Mouse (Mus musculus) left cerebral cortex, adult 18-20 months (tissue): Measurements from ENCODE around the gene Rpl29. TPM values are rescaled to one million over a fixed set of nuclear protein-coding genes. Genes with fewer than 3 reads are reported as not detected.

Experiments
- DNase-seq, 2 experiments: peaks; one replicate each; pipeline ENCODE4 v3.0.0; 2021 to 2022; ENCODE audit warnings: low spot score in 2 of 2, mixed read lengths in 1 of 2
- total RNA-seq, 2 experiments: library from RNA; stranded (reverse); gene quantifications; 2 replicates each; pipeline ENCODE4 v1.2.3; 2021

Gene Rpl29
- total RNA-seq, 2 experiments from 2014 or later, result 275 to 295 TPM

- DNase-seq, result peak; percentile 49 to 54
Observed at GRCm38 (mm10) chr9:106453271-106454070, 24.2 kb downstream of the Rpl29 start, which contains the start of gene Pcbp4. Pcbp4 (plus strand) TSS chr9:106453291.

DNA sequence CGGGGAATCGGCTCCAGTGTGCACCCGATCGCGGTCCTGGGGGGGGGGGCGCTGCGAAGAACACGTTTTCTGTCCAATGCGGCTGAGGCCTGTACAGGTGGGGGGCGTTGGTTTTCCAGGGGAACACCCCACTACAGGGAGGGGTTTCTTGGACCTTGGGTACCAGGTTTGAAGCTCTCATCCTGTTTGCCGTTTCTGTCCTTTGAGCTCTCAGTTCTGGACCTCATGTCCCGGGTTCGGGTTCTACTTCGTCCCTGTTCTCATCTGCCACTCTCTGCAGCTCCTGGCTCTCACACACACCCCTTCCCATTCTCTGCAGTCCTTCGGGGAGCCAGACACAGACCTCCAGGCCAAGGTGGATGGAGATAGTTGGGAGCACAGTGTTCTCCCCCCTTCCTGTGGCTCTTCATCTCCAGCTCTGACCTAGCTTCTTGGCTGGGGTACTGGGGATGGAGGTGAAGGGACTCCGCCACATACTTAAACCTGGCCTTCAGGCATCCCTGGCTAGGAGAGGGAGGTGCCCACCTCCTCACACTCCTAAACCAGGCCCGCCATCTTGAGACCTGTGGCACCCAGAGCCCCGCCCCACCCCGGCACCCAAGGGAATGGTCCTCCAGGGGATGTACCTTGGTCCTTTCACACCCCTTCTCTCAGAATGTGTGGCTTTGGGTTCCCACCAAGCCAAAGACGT lies 25.0 kb downstream of the Rpl29 start:
- no peak for DNase-seq

DNA sequence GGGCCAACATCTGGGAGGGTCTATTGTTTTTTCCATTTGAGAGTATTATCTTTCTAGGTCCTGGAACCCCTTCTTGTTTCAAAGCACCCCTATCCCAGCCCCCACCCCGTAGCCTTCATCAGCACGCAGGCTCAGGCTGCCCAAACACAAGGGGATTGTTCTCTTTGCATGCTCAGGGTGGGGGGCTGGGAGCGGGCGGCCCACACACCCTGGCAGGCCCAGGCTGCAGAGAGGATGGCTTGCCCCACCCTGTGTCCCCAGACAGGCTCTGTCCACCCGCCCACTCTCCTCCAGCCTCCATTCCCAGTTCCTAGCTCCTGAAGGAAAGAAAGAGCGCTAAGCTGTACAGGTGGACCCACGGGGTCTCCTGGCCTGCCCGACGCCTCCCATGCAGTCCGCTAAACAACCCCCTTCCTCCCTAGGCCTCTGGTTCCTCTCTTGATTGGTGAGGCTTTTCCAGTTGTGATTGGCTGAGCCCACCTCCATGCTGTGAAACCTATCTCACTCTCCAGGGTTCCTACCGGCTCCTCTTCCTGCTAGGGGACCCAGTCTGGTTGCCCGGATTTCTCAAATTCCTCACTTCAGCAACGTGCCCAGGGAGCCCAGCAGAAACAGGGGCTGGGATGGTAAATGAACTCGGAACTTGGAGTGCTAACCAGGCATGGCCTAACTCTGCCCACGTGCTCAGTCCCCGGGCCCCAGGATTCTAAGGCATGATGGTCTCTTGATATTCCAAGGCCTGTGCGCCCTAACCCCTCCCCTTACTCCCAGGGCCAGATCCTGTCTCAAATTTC lies 25.8 kb downstream of the Rpl29 start:
- DNase-seq, result peak in 1 of 2 experiments; percentile 38

DNA sequence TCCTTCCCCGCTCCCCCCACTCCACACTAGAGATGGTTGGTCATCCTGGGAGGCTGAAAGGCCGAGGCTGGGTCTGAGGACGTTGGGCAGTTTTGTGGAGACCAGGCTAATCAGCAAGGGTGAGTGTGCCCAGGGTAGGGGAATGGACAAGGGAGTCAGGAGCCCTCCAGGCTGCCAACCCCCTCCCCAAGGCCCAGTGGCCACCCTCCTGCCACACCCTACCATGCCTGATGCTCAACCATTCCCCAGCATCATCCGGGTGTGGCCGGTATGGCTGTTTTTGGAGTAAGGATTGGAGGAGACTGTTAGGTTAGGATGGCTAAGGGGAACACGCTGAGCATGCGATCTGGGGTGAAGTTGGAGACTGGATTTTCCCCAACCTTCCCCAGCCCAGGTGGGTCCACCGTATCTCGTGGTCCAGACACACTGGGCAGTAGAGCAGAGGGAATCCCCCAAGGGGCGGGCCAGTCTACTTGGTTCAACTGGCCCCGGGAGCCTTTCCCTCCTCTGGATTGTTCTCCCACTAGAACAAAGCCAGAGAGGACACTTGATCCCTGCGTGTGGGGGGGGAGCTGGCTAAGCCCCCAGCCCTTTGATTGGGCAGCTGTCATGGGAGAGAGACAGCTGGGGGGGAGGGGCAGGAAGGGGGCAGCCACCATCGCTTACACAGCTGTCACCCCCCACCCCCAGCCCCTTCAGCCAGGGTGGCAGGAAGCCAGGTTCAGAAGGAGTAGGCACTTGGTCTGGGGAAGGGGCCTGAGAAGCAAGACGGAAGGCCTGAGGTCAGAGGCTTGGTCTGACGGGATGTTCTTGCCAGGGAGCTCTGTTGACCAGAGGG lies 27.3 kb downstream of the Rpl29 start:
- DNase-seq, result no peak

GRCm38 (mm10) chr9:106457163-106457559 lies 27.9 kb downstream of the Rpl29 start:
- DNase-seq, result no peak

DNA sequence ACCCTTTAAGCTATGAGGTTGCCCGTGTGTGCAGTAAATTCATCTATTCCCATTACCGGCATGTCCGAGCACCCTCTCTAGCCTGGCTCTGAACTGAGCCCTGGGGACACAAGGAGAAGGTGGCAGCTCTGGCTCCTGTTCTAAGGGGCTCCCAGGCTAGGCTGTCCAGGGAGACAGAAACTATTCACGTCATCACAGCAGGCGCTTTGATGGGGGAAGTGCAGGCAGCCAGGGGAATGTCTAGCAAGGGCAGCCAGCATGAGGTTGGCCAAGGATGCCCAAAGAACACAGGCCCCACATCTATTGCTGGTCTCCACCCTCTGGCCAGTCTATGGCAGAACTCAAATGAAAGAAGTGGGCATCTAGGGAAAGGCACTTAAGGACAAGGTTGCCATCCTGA lies 28.7 kb downstream of the Rpl29 start:
- DNase-seq, result no peak

GRCm38 (mm10) chr9:106459946-106460345 lies 30.7 kb downstream of the Rpl29 start:
- DNase-seq, result peak in 1 of 2 experiments; percentile 41

DNA sequence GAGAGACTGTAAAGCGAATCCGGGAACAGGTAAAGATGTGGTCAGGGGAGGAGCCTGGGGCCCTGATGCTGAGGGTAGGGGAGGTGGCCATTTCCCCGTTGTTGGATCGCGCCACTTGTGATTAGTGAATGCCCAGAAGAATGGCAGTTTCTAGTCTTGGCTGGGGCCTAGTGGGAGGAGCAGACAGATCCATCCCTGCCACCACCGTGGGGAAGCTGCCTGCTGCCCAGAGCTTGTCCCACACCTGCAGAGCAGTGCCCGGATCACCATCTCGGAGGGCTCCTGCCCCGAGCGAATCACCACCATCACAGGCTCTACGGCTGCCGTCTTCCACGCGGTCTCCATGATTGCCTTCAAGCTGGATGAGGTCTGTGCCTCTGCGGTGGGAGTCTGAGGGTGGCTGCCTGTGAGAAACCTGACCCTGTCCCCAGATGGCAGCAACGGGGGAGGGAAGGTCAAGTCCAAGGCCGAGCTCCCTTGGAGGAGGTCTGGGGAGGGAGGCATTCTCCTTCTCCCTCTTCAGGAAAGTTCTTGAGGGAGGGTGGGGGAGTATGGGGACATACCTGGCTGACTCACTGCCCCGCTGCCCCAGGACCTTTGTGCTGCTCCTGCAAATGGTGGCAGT lies 31.3 kb downstream of the Rpl29 start:
- DNase-seq, result no peak

GRCm38 (mm10) chr9:106461026-106461415 lies 31.8 kb downstream of the Rpl29 start:
- no peak for DNase-seq

- DNase-seq, result no peak
Observed at GRCm38 (mm10) chr9:106461641-106462429, 32.6 kb downstream of the Rpl29 start.

GRCm38 (mm10) chr9:106462430-106462800 lies 33.2 kb downstream of the Rpl29 start:
- DNase-seq, result no peak

GRCm38 (mm10) chr9:106463122-106464063 lies 34.1 kb downstream of the Rpl29 start:
- no peak for DNase-seq

GRCm38 (mm10) chr9:106464751-106465541 lies 35.7 kb downstream of the Rpl29 start:
- DNase-seq, result peak; percentile 65 to 83

DNA sequence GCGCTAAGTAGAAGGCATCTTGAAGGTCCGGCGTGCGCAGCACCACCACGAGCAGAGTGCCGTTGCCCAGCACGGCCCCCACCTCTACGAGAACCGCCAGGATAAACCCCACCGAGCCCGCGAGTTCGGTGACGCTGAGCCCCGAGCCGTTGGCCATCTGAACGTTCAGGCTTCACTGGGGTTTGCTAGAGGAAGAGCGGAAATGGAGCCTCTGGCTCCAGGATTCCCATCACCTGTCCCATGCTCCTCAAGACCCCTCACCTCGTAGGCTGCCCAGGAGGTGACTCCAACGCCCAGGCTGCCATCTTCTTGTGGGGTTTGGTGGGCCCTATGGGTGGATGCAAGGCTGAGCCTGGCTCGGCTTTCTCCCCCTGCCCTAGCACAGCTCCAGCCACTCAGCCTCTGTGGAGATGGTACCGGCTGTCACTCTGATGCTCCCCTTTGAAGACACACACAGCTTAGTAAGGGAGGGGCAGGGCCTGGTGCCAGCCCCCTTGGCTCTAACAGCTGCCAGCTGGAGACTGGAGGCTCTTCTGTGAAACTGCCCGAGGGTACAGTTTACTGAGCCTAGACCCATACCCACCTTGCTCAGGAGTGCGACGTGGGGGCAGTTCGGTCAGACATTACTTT lies 36.4 kb downstream of the Rpl29 start, which contains the start of gene Gpr62:
Gene Gpr62 (minus strand): TSS at position 368 of the 630 bp plus-strand sequence.
- peak; percentile 53 to 56 for DNase-seq

DNA sequence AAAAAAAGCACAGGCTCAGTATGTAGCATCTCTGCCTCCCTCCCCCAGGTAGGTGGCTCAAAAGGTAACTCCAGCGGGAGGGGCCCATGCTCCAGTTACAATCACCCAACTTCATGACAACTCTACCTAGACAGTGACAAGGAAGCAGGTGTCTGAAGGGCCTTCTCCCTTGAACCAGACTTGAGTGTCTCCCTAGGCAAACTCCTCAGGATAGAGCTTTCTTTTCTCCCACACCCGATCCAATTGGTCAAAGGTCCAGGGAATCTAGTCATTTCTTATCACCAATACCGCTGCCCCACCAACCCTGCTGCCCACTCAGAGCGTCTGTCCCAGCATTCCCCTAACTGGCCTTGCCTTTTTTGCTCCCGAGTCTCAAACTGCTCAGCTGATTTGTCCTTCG lies 37.5 kb downstream of the Rpl29 start:
- DNase-seq, result no peak

DNA sequence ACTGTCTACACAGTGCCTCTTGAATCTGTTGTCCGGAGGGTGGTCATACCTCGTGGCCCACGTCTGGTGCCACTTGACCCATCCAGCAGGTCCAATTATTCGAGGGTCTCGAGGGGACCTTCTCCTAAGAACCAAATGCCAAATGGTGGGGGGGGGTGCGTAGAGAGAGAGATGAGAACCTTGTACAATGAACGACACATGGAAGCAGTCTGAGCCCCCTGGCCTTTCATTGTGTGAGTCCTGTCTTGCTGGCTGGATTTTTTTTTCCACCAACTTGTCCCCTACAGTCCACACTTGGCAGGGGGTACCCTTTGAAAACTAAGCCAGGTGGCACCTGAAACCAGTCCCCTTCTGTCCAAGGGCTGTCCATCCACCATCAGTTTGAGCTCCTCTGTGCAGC lies 38.5 kb downstream of the Rpl29 start:
- DNase-seq, result no peak

DNA sequence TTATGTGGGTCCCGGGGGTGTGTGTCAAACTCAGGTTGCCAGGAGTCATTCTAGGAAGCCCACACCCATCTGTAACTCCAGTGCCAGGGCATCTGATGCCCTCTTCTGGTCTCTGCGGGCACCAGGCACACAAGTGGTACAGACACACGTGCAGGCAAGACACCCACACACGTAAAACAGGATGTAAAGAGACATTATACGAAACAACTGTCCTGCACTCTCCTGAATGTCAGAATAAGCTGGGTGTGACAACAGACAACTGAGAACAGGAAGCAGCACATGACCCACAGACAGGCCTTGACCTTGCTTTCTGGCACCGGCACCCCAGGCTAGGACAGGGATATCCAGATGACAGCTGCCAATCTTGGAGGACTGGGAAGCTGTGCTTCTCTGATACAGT lies 40.1 kb downstream of the Rpl29 start:
- DNase-seq, result no peak
